Mouse (Mus musculus) liver, embryonic 13.5 days (tissue): ENCODE results near the gene Tvp23b. TPM values are rescaled to one million over a fixed set of nuclear protein-coding genes. Genes with fewer than 3 reads are reported as not detected.

Experiments
- ATAC-seq: fragments of 200-750 bp; cut with Nextera tagmentation; 2 replicates; pipeline ENCODE4 v1.8.0; 2017; ENCODE audit warnings: low read depth, mild to moderate bottlenecking, moderate number of reproducible peaks, moderate library complexity
- DNase-seq: peaks from one replicate; pipeline ENCODE4 v3.0.0; 2022
- H3K27ac ChIP-seq: fragments of 300-500 bp; sonication (generic); 2 replicates; pipeline ENCODE4 v1.5.1; 2015; ENCODE audit warnings: moderate library complexity, mild to moderate bottlenecking, inconsistent platforms
- H3K27me3 ChIP-seq: fragments of 300-500 bp; sonication (generic); 2 replicates; pipeline ENCODE4 v1.6.1; 2015; ENCODE audit warnings: mild to moderate bottlenecking, inconsistent platforms
- H3K36me3 ChIP-seq: fragments of 300-500 bp; sonication (generic); 2 replicates; pipeline ENCODE4 v1.6.1; 2015; ENCODE audit warnings: mild to moderate bottlenecking, inconsistent platforms
- H3K4me1 ChIP-seq: fragments of 300-500 bp; sonication (generic); replicated peaks from 2 replicates; pipeline ENCODE4 v1.6.1; 2015; ENCODE audit warnings: inconsistent platforms
- H3K4me2 ChIP-seq: fragments of 300-500 bp; sonication (generic); 2 replicates; pipeline ENCODE4 v1.6.1; 2015; ENCODE audit warnings: inconsistent platforms, mild to moderate bottlenecking, moderate library complexity
- H3K4me3 ChIP-seq: fragments of 300-500 bp; sonication (generic); replicated peaks from 2 replicates; pipeline ENCODE4 v1.5.1; 2015; ENCODE audit warnings: mild to moderate bottlenecking, inconsistent platforms
- H3K9ac ChIP-seq: fragments of 300-500 bp; sonication (generic); 2 replicates; pipeline ENCODE4 v1.6.1; 2015; ENCODE audit warnings: mild to moderate bottlenecking, inconsistent platforms
- H3K9me3 ChIP-seq: fragments of 300-500 bp; sonication (generic); replicated peaks from 2 replicates; pipeline ENCODE4 v1.6.1; 2016; ENCODE audit warnings: inconsistent platforms
- WGBS: fragments of 180-500 bp; shearing (Covaris S2); methylation state at CpG from one replicate; pipeline ENCODE4 v1.1.7; 2015; ENCODE audit not compliant: insufficient replicate concordance; 5-methylcytosine and 5-hydroxymethylcytosine counted together
- polyA plus RNA-seq: library from polyadenylated mRNA; unstranded; fragments of >200 nt; fragmentation: Nextera tagmentation; extraction: Ambion mirVana; gene quantifications from 2 replicates; pipeline ENCODE4 v1.2.1, GENCODE M21; 2015

The Tvp23b gene
- polyA plus RNA-seq, 1 experiment from 2014 or later = 29.2 TPM

- Histone ChIP-seq H3K9ac (no peak overlapping the region), H3K4me1 (peaks cover 13% of the 10 kb centered on the region), H3K36me3 (no peaks in the 10 kb centered on the region), H3K4me3 (no peak overlapping the region), H3K27ac (no peak overlapping the region), H3K27me3 (no peaks in the 10 kb centered on the region; the same call in 1 of the 2 replicates), H3K4me2 (no peak overlapping the region), H3K9me3 (no peaks in the 10 kb centered on the region)
- WGBS = 54% methylated on average over 7 of the region's 7 CpGs
- DNase-seq (no peak), ATAC-seq (no peak)
Measured at GRCm38 (mm10) chr11:62866685-62867084, 12.6 kb upstream of the Tvp23b start.

GRCm38 (mm10) chr11:62869201-62869600, 10.1 kb upstream of the Tvp23b start:
- DNase-seq (no peak), ATAC-seq (no peak)
- Histone ChIP-seq H3K4me1 (peaks cover 13% of the 10 kb centered on the region), H3K27ac (no peak overlapping the region), H3K27me3 (no peaks in the 10 kb centered on the region; the same call in 1 of the 2 replicates), H3K4me2 (no peak overlapping the region), H3K9ac (no peak overlapping the region), H3K4me3 (no peak overlapping the region), H3K9me3 (no peaks in the 10 kb centered on the region), H3K36me3 (no peaks in the 10 kb centered on the region)
- 72% methylated on average over 5 of the region's 5 CpGs for WGBS

- H3K36me3 ChIP-seq = no peaks in the 10 kb centered on the region
- no peak overlapping the region for H3K27ac ChIP-seq
- DNase-seq (no peak), ATAC-seq (peak; percentile 70)
- no peak overlapping the region for H3K4me3 ChIP-seq
- no peaks in the 10 kb centered on the region for H3K9me3 ChIP-seq
- H3K9ac ChIP-seq = no peak overlapping the region
- H3K4me1 ChIP-seq = peaks cover 13% of the 10 kb centered on the region
- H3K4me2 ChIP-seq = no peak overlapping the region
- 46% methylated on average over 8 of the region's 8 CpGs for WGBS
- H3K27me3 ChIP-seq = no peaks in the 10 kb centered on the region; the same call in 1 of the 2 replicates
Measured at GRCm38 (mm10) chr11:62869715-62870371, 9.4 kb upstream of the Tvp23b start.

- no peak overlapping the region for H3K27ac ChIP-seq
- H3K36me3 ChIP-seq = no peaks in the 10 kb centered on the region
- no peaks in the 10 kb centered on the region for H3K27me3 ChIP-seq
- ATAC-seq = no peak
- no peak overlapping the region for H3K9ac ChIP-seq
- WGBS = 65% methylated on average over 9 of the region's 9 CpGs
- H3K4me2 ChIP-seq = no peak overlapping the region
- no peak for DNase-seq
- H3K4me1 ChIP-seq = peaks cover 13% of the 10 kb centered on the region
- H3K9me3 ChIP-seq = no peaks in the 10 kb centered on the region
- H3K4me3 ChIP-seq = no peak overlapping the region
Measured at GRCm38 (mm10) chr11:62873479-62873878, 5.8 kb upstream of the Tvp23b start.

GRCm38 (mm10) chr11:62875696-62876095, 3.6 kb upstream of the Tvp23b start:
- H3K36me3 ChIP-seq = no peaks in the 10 kb centered on the region
- WGBS = 66% methylated on average over 1 of the region's 1 CpGs
- H3K27ac ChIP-seq = no peak overlapping the region
- H3K9ac ChIP-seq = no peak overlapping the region
- H3K27me3 ChIP-seq = no peaks in the 10 kb centered on the region
- no peak for ATAC-seq
- no peak overlapping the region for H3K4me2 ChIP-seq
- no peak overlapping the region for H3K4me3 ChIP-seq
- DNase-seq = no peak
- H3K9me3 ChIP-seq = no peaks in the 10 kb centered on the region
- peaks cover 12% of the 10 kb centered on the region for H3K4me1 ChIP-seq

GRCm38 (mm10) chr11:62876445-62876844, 2.8 kb upstream of the Tvp23b start:
- WGBS = 63% methylated on average over 4 of the region's 4 CpGs
- no peak overlapping the region for H3K9ac ChIP-seq
- no peaks in the 10 kb centered on the region for H3K27me3 ChIP-seq
- DNase-seq = no peak
- H3K36me3 ChIP-seq = no peaks in the 10 kb centered on the region
- H3K27ac ChIP-seq = no peak overlapping the region
- H3K4me1 ChIP-seq = peaks cover 19% of the 10 kb centered on the region
- H3K9me3 ChIP-seq = no peaks in the 10 kb centered on the region
- no peak for ATAC-seq
- H3K4me3 ChIP-seq = no peak overlapping the region
- H3K4me2 ChIP-seq = no peak overlapping the region

- no peak for ATAC-seq
- Histone ChIP-seq H3K4me2 (no peak overlapping the region), H3K36me3 (no peaks in the 10 kb centered on the region), H3K27ac (no peak overlapping the region), H3K4me3 (no peak overlapping the region), H3K9me3 (no peaks in the 10 kb centered on the region), H3K27me3 (no peaks in the 10 kb centered on the region), H3K9ac (no peak overlapping the region), H3K4me1 (peaks cover 25% of the 10 kb centered on the region)
- 85% methylated on average over 1 of the region's 1 CpGs for WGBS
- DNase-seq = no peak
Measured at GRCm38 (mm10) chr11:62877391-62877790, 1.9 kb upstream of the Tvp23b start.

GRCm38 (mm10) chr11:62878728-62879127, 527 bp upstream of the Tvp23b start:
- H3K4me1 ChIP-seq = peaks cover 36% of the 10 kb centered on the region
- 0 out of 2 replicates have a peak, but pooled peaks cover 3% of the 10 kb centered on the region for H3K36me3 ChIP-seq
- H3K9ac ChIP-seq = 0 out of 2 replicates have a peak overlapping the region, but pooled peaks have one; percentile 44
- no peaks in the 10 kb centered on the region for H3K9me3 ChIP-seq
- DNase-seq = no peak
- H3K27me3 ChIP-seq = no peaks in the 10 kb centered on the region
- ATAC-seq = no peak
- peak overlapping the region; percentile 98 for H3K4me2 ChIP-seq
- peak overlapping the region; percentile 82 for H3K4me3 ChIP-seq
- H3K27ac ChIP-seq = no peak overlapping the region
- WGBS = 21% methylated on average over 9 of the region's 9 CpGs

- Histone ChIP-seq H3K27ac (no peak overlapping the region), H3K36me3 (peaks cover 39% of the 10 kb centered on the region), H3K27me3 (no peaks in the 10 kb centered on the region), H3K9me3 (no peaks in the 10 kb centered on the region), H3K4me3 (no peak overlapping the region; the same call in 1 of the 2 replicates), H3K4me1 (peaks cover 37% of the 10 kb centered on the region), H3K9ac (no peak overlapping the region), H3K4me2 (peak overlapping the region; percentile 37)
- no peak for ATAC-seq
- WGBS = 32% methylated on average over 8 of the region's 8 CpGs
- no peak for DNase-seq
Measured at GRCm38 (mm10) chr11:62883407-62883806, 4.2 kb downstream of the Tvp23b start.

- H3K4me1 ChIP-seq = peaks cover 34% of the 10 kb centered on the region
- no peak overlapping the region for H3K9ac ChIP-seq
- DNase-seq = no peak
- WGBS = 84% methylated on average over 5 of the region's 5 CpGs
- no peaks in the 10 kb centered on the region for H3K9me3 ChIP-seq
- H3K36me3 ChIP-seq = peaks cover 47% of the 10 kb centered on the region
- no peak overlapping the region for H3K4me2 ChIP-seq
- H3K27ac ChIP-seq = 0 out of 2 replicates have a peak overlapping the region, but pooled peaks have one; percentile 8
- ATAC-seq = no peak
- H3K27me3 ChIP-seq = no peaks in the 10 kb centered on the region
- H3K4me3 ChIP-seq = no peak overlapping the region
Measured at GRCm38 (mm10) chr11:62885323-62885722, 6.1 kb downstream of the Tvp23b start.

GRCm38 (mm10) chr11:62890796-62891195, 11.5 kb downstream of the Tvp23b start:
- ATAC-seq (no peak), DNase-seq (no peak)
- no peaks in the 10 kb centered on the region for H3K27me3 ChIP-seq
- no peaks in the 10 kb centered on the region for H3K9me3 ChIP-seq
- H3K4me1 ChIP-seq = peaks cover 6% of the 10 kb centered on the region
- no peak overlapping the region for H3K9ac ChIP-seq
- WGBS = 86% methylated on average over 4 of the region's 4 CpGs
- no peak overlapping the region for H3K4me3 ChIP-seq
- no peak overlapping the region for H3K27ac ChIP-seq
- H3K36me3 ChIP-seq = peaks cover 51% of the 10 kb centered on the region
- H3K4me2 ChIP-seq = no peak overlapping the region

GRCm38 (mm10) chr11:62891763-62892162, 12.5 kb downstream of the Tvp23b start:
- WGBS = 74% methylated on average over 11 of the region's 11 CpGs
- Histone ChIP-seq H3K9ac (no peak overlapping the region), H3K27ac (no peak overlapping the region), H3K27me3 (no peaks in the 10 kb centered on the region), H3K4me2 (no peak overlapping the region), H3K4me1 (peaks cover 6% of the 10 kb centered on the region), H3K4me3 (no peak overlapping the region), H3K9me3 (no peaks in the 10 kb centered on the region), H3K36me3 (peaks cover 43% of the 10 kb centered on the region)
- no peak for ATAC-seq
- DNase-seq = no peak
